Mouse (Mus musculus) megakaryocyte, embryonic 14.5 days (primary cell): ENCODE measurements around the gene Actrt3.

Experiments
- FLI1 ChIP-seq: IDR thresholded peaks from 2 replicates; pipeline ENCODE4 v1.6.1; 2012; ENCODE audit warnings: low read length, inconsistent platforms, mixed read lengths
- GATA1 ChIP-seq: IDR thresholded peaks from 3 replicates; pipeline ENCODE4 v1.6.1; 2012; ENCODE audit warnings: mixed read lengths, low read length, inconsistent platforms, borderline replicate concordance

DNA sequence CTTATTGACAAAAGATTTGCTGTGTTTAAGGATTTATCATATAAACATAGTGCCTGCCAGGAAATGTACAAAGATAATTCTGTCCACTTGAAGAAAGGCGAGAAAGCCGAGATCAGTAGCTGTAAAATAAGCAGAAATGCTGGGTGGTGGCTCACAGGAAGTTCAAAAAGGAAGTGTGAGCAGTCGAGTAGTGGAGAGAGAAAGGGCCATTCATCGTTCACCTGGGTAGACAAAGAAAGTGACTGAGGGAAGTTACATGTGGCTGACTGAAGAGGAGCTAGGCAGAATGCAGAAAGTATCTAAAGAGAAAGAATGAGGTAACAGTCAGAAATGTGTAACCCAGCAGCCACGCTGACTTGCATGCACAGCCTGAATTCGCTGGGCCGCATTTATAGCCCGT, 20.4 kb upstream of the Actrt3 start:
- TF ChIP-seq GATA1 (no peak), FLI1 (no peak)
